Mouse (Mus musculus) embryonic facial prominence, embryonic 11.5 days (tissue): Measurements from ENCODE around the gene Clk2. TPM values are rescaled to one million over a fixed set of nuclear protein-coding genes. Genes with fewer than 3 reads are reported as not detected.

ENCODE experiments used
- ATAC-seq: fragments of 200-750 bp; cut with Nextera tagmentation; replicated peaks from 2 replicates; pipeline ENCODE4 v1.8.0; 2017; ENCODE audit warnings: low read depth; ENCODE audit not compliant: insufficient number of reproducible peaks, low FRiP score, low TSS enrichment
- DNase-seq: peaks from one replicate; pipeline ENCODE4 v3.0.0-alpha.2; 2015; ENCODE audit warnings: low spot score
- H3K27ac ChIP-seq: fragments of 300-500 bp; sonication (generic); replicated peaks from 2 replicates; pipeline ENCODE4 v1.5.1; 2014; ENCODE audit warnings: mild to moderate bottlenecking, low read depth, low read length, control low read depth
- H3K27me3 ChIP-seq: fragments of 300-500 bp; sonication (generic); 2 replicates; pipeline ENCODE4 v1.6.1; 2014; ENCODE audit warnings: mild to moderate bottlenecking, low read length, moderate library complexity, mixed read lengths; ENCODE audit not compliant: control insufficient read depth, insufficient read depth
- H3K36me3 ChIP-seq: fragments of 300-500 bp; sonication (generic); replicated peaks from 2 replicates; pipeline ENCODE4 v1.6.1; 2014; ENCODE audit warnings: low read depth, mild to moderate bottlenecking, low read length, moderate library complexity, mixed read lengths; ENCODE audit not compliant: control insufficient read depth, insufficient read depth
- H3K4me1 ChIP-seq: fragments of 300-500 bp; sonication (generic); 2 replicates; pipeline ENCODE4 v1.6.1; 2014; ENCODE audit warnings: low read length, mixed read lengths; ENCODE audit not compliant: control insufficient read depth, insufficient read depth
- H3K4me2 ChIP-seq: fragments of 300-500 bp; sonication (generic); 2 replicates; pipeline ENCODE4 v1.6.1; 2014; ENCODE audit warnings: low read depth, mild to moderate bottlenecking, control low read depth, low read length, moderate library complexity
- H3K4me3 ChIP-seq: fragments of 300-500 bp; sonication (generic); 2 replicates; pipeline ENCODE4 v1.5.1; 2014; ENCODE audit warnings: low read depth, low read length, control low read depth
- H3K9ac ChIP-seq: fragments of 300-500 bp; sonication (generic); replicated peaks from 2 replicates; pipeline ENCODE4 v1.6.1; 2014; ENCODE audit warnings: mild to moderate bottlenecking, control low read depth, low read length
- H3K9me3 ChIP-seq: fragments of 300-500 bp; sonication (generic); replicated peaks from 2 replicates; pipeline ENCODE4 v1.6.1; 2016; ENCODE audit warnings: mild to moderate bottlenecking, low read length, inconsistent platforms, mixed read lengths; ENCODE audit not compliant: control insufficient read depth
- WGBS: fragments of 180-500 bp; shearing (Covaris S2); extraction: QIAGEN DNeasy Blood & Tissue Kit; methylation state at CpG from one replicate; pipeline ENCODE4 v1.1.7; 2014; 5-methylcytosine and 5-hydroxymethylcytosine counted together
- polyA plus RNA-seq: library from polyadenylated mRNA; unstranded; fragments of >200 nt; fragmentation: Nextera tagmentation; extraction: Ambion mirVana; gene quantifications from 2 replicates; pipeline ENCODE4 v1.2.1, GENCODE M21; 2014

Clk2 gene
- polyA plus RNA-seq, 1 experiment from 2014 or later: 28.2 TPM

GRCm38 (mm10) chr3:89163123-89163522 is 1.5 kb upstream of the Clk2 start:
- Histone ChIP-seq H3K9ac (no peak overlapping the region), H3K9me3 (no peaks in the 10 kb centered on the region), H3K4me2 (no peak overlapping the region), H3K36me3 (peaks cover 4% of the 10 kb centered on the region), H3K4me3 (no peak overlapping the region), H3K27ac (no peak overlapping the region), H3K27me3 (no peaks in the 10 kb centered on the region; the same call in 1 of the 2 replicates), H3K4me1 (peaks cover 2% of the 10 kb centered on the region; the same call in 1 of the 2 replicates)
- WGBS: 65% methylated on average over 1 of the region's 1 CpGs
- ATAC-seq (no peak), DNase-seq (no peak)

GRCm38 (mm10) chr3:89163643-89164245 is 851 bp upstream of the Clk2 start:
- WGBS: 77% methylated on average over 5 of the region's 5 CpGs
- Histone ChIP-seq H3K4me1 (peaks cover 2% of the 10 kb centered on the region; the same call in 1 of the 2 replicates), H3K4me3 (peak overlapping the region; percentile 78), H3K27ac (no peak overlapping the region), H3K9me3 (no peaks in the 10 kb centered on the region), H3K36me3 (peaks cover 6% of the 10 kb centered on the region), H3K27me3 (no peaks in the 10 kb centered on the region; the same call in 1 of the 2 replicates), H3K4me2 (no peak overlapping the region; the same call in 1 of the 2 replicates), H3K9ac (no peak overlapping the region; the same call in 1 of the 2 replicates)
- ATAC-seq (no peak), DNase-seq (no peak)

GRCm38 (mm10) chr3:89165268-89165870 is 774 bp downstream of the Clk2 start:
- WGBS: 15% methylated on average over 12 of the region's 12 CpGs
- Histone ChIP-seq H3K27ac (peak overlapping the region; percentile 90), H3K4me1 (peaks cover 2% of the 10 kb centered on the region; the same call in 1 of the 2 replicates), H3K9me3 (no peaks in the 10 kb centered on the region), H3K27me3 (no peaks in the 10 kb centered on the region; the same call in 1 of the 2 replicates), H3K4me3 (peak overlapping the region; percentile 78), H3K4me2 (peak overlapping the region; percentile 63), H3K9ac (peak overlapping the region; percentile 93), H3K36me3 (peaks cover 19% of the 10 kb centered on the region)
- DNase-seq: no peak
- no peak; the same call in 1 of the 2 replicates for ATAC-seq

GRCm38 (mm10) chr3:89166945-89167344 is 2.4 kb downstream of the Clk2 start:
- Histone ChIP-seq H3K4me1 (peaks cover 2% of the 10 kb centered on the region; the same call in 1 of the 2 replicates), H3K27me3 (no peaks in the 10 kb centered on the region; the same call in 1 of the 2 replicates), H3K9me3 (no peaks in the 10 kb centered on the region), H3K4me2 (no peak overlapping the region), H3K27ac (no peak overlapping the region), H3K9ac (no peak overlapping the region), H3K4me3 (no peak overlapping the region), H3K36me3 (peaks cover 22% of the 10 kb centered on the region)
- no peak for DNase-seq
- ATAC-seq: no peak
- 94% methylated on average over 19 of the region's 19 CpGs for WGBS

- Histone ChIP-seq H3K36me3 (peaks cover 27% of the 10 kb centered on the region), H3K9ac (no peak overlapping the region), H3K4me1 (peaks cover 3% of the 10 kb centered on the region; the same call in 1 of the 2 replicates), H3K4me3 (no peak overlapping the region), H3K9me3 (no peaks in the 10 kb centered on the region), H3K4me2 (no peak overlapping the region), H3K27ac (no peak overlapping the region), H3K27me3 (no peaks in the 10 kb centered on the region)
- 89% methylated on average over 11 of the region's 11 CpGs for WGBS
- ATAC-seq (no peak), DNase-seq (no peak)
Measured at GRCm38 (mm10) chr3:89174844-89175243, 10.2 kb downstream of the Clk2 start.

GRCm38 (mm10) chr3:89175544-89175943 is 10.9 kb downstream of the Clk2 start:
- no peak for DNase-seq
- no peaks in the 10 kb centered on the region for H3K9me3 ChIP-seq
- no peaks in the 10 kb centered on the region for H3K27me3 ChIP-seq
- H3K4me2 ChIP-seq: no peak overlapping the region
- 94% methylated on average over 10 of the region's 10 CpGs for WGBS
- ATAC-seq: no peak
- H3K36me3 ChIP-seq: peaks cover 23% of the 10 kb centered on the region
- H3K4me1 ChIP-seq: peaks cover 3% of the 10 kb centered on the region; the same call in 1 of the 2 replicates
- H3K27ac ChIP-seq: no peak overlapping the region
- no peak overlapping the region for H3K4me3 ChIP-seq
- H3K9ac ChIP-seq: no peak overlapping the region

- Histone ChIP-seq H3K4me1 (peaks cover 3% of the 10 kb centered on the region; the same call in 1 of the 2 replicates), H3K9ac (no peak overlapping the region), H3K27ac (no peak overlapping the region), H3K4me3 (no peak overlapping the region), H3K9me3 (no peaks in the 10 kb centered on the region), H3K36me3 (peaks cover 22% of the 10 kb centered on the region), H3K27me3 (no peaks in the 10 kb centered on the region), H3K4me2 (no peak overlapping the region)
- 87% methylated on average over 7 of the region's 7 CpGs for WGBS
- ATAC-seq: no peak
- DNase-seq: no peak
Measured at GRCm38 (mm10) chr3:89176421-89176820, 11.8 kb downstream of the Clk2 start.
